Mouse (Mus musculus) embryonic facial prominence, embryonic 15.5 days (tissue): ENCODE data around the gene Rpgrip1l. TPM values are rescaled to one million over a fixed set of nuclear protein-coding genes. Genes with fewer than 3 reads are reported as not detected.

Source experiments
- ATAC-seq: fragments of 200-750 bp; cut with Nextera tagmentation; 2 replicates; pipeline ENCODE4 v1.8.0; 2017; ENCODE audit warnings: low read depth, moderate TSS enrichment; ENCODE audit not compliant: insufficient number of reproducible peaks, low FRiP score, low TSS enrichment
- H3K27ac ChIP-seq: fragments of 300-500 bp; sonication (generic); replicated peaks from 2 replicates; pipeline ENCODE4 v1.5.1; 2015; ENCODE audit warnings: mild to moderate bottlenecking, inconsistent platforms
- H3K27me3 ChIP-seq: fragments of 300-500 bp; sonication (generic); 2 replicates; pipeline ENCODE4 v1.6.1; 2015; ENCODE audit warnings: inconsistent platforms
- H3K36me3 ChIP-seq: fragments of 300-500 bp; sonication (generic); 2 replicates; pipeline ENCODE4 v1.6.1; 2015; ENCODE audit warnings: mild to moderate bottlenecking, inconsistent platforms
- H3K4me1 ChIP-seq: fragments of 300-500 bp; sonication (generic); 2 replicates; pipeline ENCODE4 v1.6.1; 2015; ENCODE audit warnings: inconsistent platforms
- H3K4me2 ChIP-seq: fragments of 300-500 bp; sonication (generic); replicated peaks from 2 replicates; pipeline ENCODE4 v1.6.1; 2015; ENCODE audit warnings: mild to moderate bottlenecking, inconsistent platforms
- H3K4me3 ChIP-seq: fragments of 300-500 bp; sonication (generic); replicated peaks from 2 replicates; pipeline ENCODE4 v1.5.1; 2015; ENCODE audit warnings: mild to moderate bottlenecking, inconsistent platforms
- H3K9ac ChIP-seq: fragments of 300-500 bp; sonication (generic); 2 replicates; pipeline ENCODE4 v1.6.1; 2015; ENCODE audit warnings: inconsistent platforms
- H3K9me3 ChIP-seq: fragments of 300-500 bp; sonication (generic); replicated peaks from 2 replicates; pipeline ENCODE4 v1.6.1; 2016; ENCODE audit warnings: inconsistent platforms
- WGBS: fragments of 180-500 bp; shearing (Covaris S2); methylation state at CpG from one replicate; pipeline ENCODE4 v1.1.7; 2015; 5-methylcytosine and 5-hydroxymethylcytosine counted together
- polyA plus RNA-seq: library from polyadenylated mRNA; unstranded; fragments of >200 nt; fragmentation: Nextera tagmentation; extraction: Ambion mirVana; gene quantifications from 2 replicates; pipeline ENCODE4 v1.2.1, GENCODE M21; 2015

Gene Rpgrip1l
- polyA plus RNA-seq, 1 experiment from 2014 or later, result 14.8 TPM

DNA sequence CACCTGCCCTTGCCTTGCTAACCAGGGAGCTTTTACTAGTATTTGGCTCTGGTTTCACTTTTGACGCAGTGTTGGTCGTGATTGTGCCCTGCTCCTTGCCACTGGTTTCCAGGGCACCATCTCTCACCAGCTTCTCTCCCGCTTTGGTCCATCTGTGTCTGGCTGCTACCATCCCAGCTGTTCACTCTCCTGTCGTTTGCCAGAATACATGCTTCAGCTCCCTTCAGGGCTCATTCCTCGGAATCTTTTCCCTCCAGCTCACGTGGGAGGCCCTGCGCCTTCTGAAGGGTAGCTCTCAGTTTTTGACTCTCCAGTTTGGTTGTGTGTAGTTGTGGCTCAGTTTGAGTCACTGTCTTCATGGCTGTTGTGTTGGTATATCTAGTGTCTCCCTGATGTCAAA lies 37.6 kb upstream of the Rpgrip1l start:
- Histone ChIP-seq H3K36me3 (peaks cover 4% of the 10 kb centered on the region; the same call in 1 of the 2 replicates), H3K4me3 (no peak overlapping the region), H3K4me1 (peaks cover 16% of the 10 kb centered on the region), H3K27me3 (no peaks in the 10 kb centered on the region), H3K4me2 (no peak overlapping the region), H3K27ac (no peak overlapping the region), H3K9ac (no peak overlapping the region), H3K9me3 (no peaks in the 10 kb centered on the region)
- 52% methylated on average over 7 of the region's 7 CpGs for WGBS
- no peak for ATAC-seq

DNA sequence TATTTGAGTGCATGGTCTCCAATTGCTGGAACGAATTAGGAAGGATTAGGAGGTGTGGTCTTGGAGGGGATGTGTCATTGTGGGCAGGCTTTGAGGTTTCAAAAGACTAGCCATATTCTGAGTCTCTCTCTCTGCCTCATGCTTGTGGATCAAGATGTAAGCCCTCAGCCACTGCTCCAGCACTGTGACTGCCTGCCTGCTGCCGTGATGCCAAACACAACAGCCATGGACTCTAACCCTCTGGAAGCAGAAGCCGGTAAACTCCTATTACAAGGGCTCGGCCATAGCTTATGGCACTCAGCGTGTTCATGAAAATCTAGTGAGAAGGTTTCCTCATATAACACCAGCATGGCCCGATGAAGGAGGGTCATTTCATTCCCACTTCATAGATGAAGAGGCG lies 36.8 kb upstream of the Rpgrip1l start:
- Histone ChIP-seq H3K4me3 (no peak overlapping the region), H3K36me3 (peaks cover 4% of the 10 kb centered on the region; the same call in 1 of the 2 replicates), H3K27me3 (no peaks in the 10 kb centered on the region), H3K4me1 (peaks cover 8% of the 10 kb centered on the region), H3K4me2 (no peak overlapping the region), H3K27ac (no peak overlapping the region), H3K9me3 (no peaks in the 10 kb centered on the region), H3K9ac (no peak overlapping the region)
- 91% methylated on average over 7 of the region's 7 CpGs for WGBS
- ATAC-seq, result no peak

DNA sequence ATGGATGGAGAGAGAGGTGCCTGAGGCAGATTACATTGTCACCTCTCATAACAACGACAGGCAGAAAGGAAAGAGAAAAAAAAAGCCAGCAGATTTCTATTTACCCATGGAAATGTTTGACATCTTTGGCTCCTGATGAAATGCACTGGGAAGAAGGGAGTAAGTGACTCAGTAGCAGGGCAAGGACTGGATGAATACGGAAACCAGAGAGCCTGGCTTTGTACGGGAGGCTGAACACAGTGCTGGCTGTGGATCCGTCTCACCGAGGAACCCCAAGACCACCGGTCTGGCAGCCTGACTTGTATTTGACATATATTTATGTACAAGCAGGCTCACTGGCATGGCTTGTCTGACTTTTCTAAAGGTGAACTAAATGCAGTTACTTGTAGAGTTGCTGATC lies 34.5 kb upstream of the Rpgrip1l start:
- no peak overlapping the region for H3K4me2 ChIP-seq
- 55% methylated on average over 6 of the region's 6 CpGs for WGBS
- H3K4me3 ChIP-seq, result no peak overlapping the region
- no peak overlapping the region for H3K9ac ChIP-seq
- H3K9me3 ChIP-seq, result no peaks in the 10 kb centered on the region
- no peak for ATAC-seq
- H3K27me3 ChIP-seq, result no peaks in the 10 kb centered on the region
- H3K27ac ChIP-seq, result no peak overlapping the region
- peaks cover 7% of the 10 kb centered on the region; the same call in 1 of the 2 replicates for H3K4me1 ChIP-seq
- peaks cover 4% of the 10 kb centered on the region; the same call in 1 of the 2 replicates for H3K36me3 ChIP-seq

DNA sequence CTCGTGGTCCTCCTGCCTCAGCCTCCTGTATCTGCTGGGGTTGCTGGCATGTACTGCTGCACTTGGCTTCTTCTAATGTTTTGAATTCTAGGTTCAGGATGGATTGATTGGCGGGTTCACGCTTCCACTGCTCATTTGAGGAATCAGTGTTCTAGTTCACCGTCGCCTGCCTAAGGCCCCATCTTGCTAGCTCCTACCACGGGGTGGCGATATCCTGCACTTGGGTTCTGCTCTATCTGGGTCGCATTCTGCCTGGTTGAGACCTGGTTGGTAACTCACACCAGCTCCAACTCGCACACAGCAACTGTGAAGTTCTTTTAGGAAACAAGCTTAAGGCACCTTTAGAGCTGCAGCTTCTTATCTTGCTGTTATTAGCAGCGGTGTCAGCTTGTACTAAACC lies 34.1 kb upstream of the Rpgrip1l start:
- WGBS, result 83% methylated on average over 10 of the region's 10 CpGs
- H3K4me3 ChIP-seq, result no peak overlapping the region
- no peak overlapping the region for H3K9ac ChIP-seq
- H3K36me3 ChIP-seq, result peaks cover 4% of the 10 kb centered on the region; the same call in 1 of the 2 replicates
- H3K27ac ChIP-seq, result no peak overlapping the region
- no peaks in the 10 kb centered on the region for H3K27me3 ChIP-seq
- no peak overlapping the region for H3K4me2 ChIP-seq
- H3K4me1 ChIP-seq, result peaks cover 7% of the 10 kb centered on the region; the same call in 1 of the 2 replicates
- ATAC-seq, result no peak
- no peaks in the 10 kb centered on the region for H3K9me3 ChIP-seq

DNA sequence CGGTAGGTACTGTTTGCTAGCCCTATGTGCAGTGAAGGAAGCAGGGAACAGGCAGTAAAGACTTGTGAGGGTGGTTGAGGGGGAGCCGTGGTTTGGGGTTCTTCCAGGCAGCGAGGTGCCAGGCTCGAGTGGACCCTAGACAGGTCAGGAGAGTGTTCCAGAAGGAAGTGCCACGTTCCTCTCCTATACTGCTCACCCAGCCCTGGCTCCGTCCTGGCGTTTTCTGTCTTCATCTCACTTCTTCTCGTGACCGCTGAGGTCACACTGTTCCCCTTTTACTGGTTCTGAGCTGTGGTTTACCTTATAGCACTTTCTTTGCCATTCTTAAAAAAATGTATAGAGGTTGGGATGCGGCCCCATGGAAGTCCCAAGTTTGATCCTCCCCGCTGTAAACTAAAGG lies 31.6 kb upstream of the Rpgrip1l start:
- ATAC-seq, result no peak
- 0 out of 2 replicates have a peak, but pooled peaks cover 3% of the 10 kb centered on the region for H3K36me3 ChIP-seq
- no peak overlapping the region for H3K4me2 ChIP-seq
- WGBS, result 90% methylated on average over 11 of the region's 11 CpGs
- H3K27me3 ChIP-seq, result no peaks in the 10 kb centered on the region
- no peak overlapping the region for H3K4me3 ChIP-seq
- H3K4me1 ChIP-seq, result peaks cover 8% of the 10 kb centered on the region
- no peak overlapping the region for H3K9ac ChIP-seq
- H3K27ac ChIP-seq, result no peak overlapping the region
- H3K9me3 ChIP-seq, result no peaks in the 10 kb centered on the region

DNA sequence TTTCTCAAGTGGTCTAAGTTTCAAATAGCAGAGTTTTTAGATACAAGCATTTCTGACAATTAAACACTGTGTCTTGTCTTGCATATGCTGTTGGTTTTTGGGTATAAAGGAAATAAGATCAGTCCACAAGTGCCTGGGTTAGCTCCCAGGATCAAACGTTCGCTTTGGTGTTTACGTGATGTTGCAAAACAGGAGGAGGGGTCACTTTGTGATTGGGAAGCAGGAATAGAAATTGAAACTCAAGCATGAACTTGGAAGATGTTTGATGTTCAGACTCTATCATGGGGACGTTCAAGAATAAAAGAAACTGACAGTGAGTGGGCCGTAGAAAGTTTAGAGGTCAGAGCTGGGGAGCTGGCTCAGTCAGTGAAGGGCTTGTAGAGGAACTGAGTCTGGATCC lies 29.7 kb upstream of the Rpgrip1l start:
- Histone ChIP-seq H3K27me3 (no peaks in the 10 kb centered on the region), H3K4me2 (no peak overlapping the region), H3K4me1 (peaks cover 13% of the 10 kb centered on the region), H3K9me3 (no peaks in the 10 kb centered on the region), H3K36me3 (0 out of 2 replicates have a peak, but pooled peaks cover 3% of the 10 kb centered on the region), H3K4me3 (no peak overlapping the region), H3K9ac (no peak overlapping the region), H3K27ac (no peak overlapping the region)
- ATAC-seq, result no peak
- 75% methylated on average over 5 of the region's 5 CpGs for WGBS

DNA sequence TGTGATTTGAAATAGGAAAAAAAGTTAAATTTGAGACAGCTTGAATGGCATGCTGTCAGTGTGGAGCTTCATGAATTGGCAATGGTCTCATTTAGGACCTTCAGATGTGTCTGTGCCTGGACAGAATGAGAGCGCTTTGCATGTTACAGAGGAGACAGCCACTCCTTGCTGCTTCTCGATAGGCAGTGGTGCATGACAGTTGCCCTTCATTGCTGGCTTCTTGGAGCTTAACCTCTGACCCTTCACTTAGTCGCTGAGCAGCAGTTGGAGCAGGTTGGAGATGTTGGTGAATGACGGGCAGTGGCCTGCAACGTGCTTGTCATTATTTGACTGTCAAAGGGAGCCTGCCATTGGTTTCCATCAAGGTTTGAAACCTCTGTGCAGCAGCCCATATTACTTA lies 29.1 kb upstream of the Rpgrip1l start:
- no peak for ATAC-seq
- Histone ChIP-seq H3K9me3 (no peaks in the 10 kb centered on the region), H3K4me3 (no peak overlapping the region), H3K27me3 (no peaks in the 10 kb centered on the region), H3K4me2 (no peak overlapping the region), H3K4me1 (peaks cover 13% of the 10 kb centered on the region), H3K27ac (no peak overlapping the region), H3K36me3 (0 out of 2 replicates have a peak, but pooled peaks cover 3% of the 10 kb centered on the region), H3K9ac (no peak overlapping the region)
- 44% methylated on average over 5 of the region's 5 CpGs for WGBS

DNA sequence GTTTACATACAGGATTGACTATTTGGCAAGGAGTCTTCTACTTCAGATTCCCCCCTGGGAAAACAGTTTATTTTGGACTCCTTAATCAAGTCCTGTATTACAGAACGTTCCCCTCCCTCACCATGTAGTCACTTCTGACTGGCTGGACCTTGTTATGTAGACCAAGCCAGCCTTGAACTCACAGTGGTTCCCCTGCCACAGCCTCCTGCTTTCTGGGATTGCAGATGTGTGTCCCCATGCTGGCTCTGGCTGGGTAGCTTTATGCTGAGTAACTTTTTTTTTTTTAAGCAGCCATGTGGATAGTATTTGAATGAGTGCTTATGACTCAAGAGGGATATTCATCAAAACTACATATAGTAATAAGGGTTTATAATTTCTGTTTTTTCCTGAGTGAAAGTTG lies 27.7 kb upstream of the Rpgrip1l start:
- Histone ChIP-seq H3K4me1 (peaks cover 13% of the 10 kb centered on the region), H3K36me3 (0 out of 2 replicates have a peak, but pooled peaks cover 3% of the 10 kb centered on the region), H3K4me3 (no peak overlapping the region), H3K27me3 (no peaks in the 10 kb centered on the region), H3K9me3 (no peaks in the 10 kb centered on the region), H3K9ac (no peak overlapping the region), H3K4me2 (no peak overlapping the region), H3K27ac (no peak overlapping the region)
- ATAC-seq, result no peak
- WGBS, result 38% methylated on average over 1 of the region's 1 CpGs

DNA sequence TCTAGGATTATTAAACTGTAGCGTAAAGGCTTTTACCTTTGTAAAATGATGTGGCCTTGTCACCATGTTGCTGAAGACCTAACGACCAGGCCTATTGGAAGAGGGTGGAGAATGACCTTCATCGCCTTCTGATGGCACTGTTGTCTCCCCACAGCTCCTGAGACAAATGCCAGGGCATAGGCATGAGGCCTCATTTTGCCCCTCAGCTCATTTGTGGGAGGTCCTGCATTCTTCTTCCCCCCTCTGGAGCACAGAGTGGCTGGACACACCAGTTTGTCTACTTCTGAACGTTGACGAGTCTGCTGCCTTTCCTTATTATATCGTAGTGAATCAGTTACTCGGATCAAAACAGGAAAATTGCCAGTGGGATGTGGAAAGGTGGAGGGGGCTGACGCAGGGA lies 26.6 kb upstream of the Rpgrip1l start:
- no peaks in the 10 kb centered on the region for H3K27me3 ChIP-seq
- no peak overlapping the region for H3K4me2 ChIP-seq
- ATAC-seq, result no peak
- no peak overlapping the region for H3K9ac ChIP-seq
- 0 out of 2 replicates have a peak, but pooled peaks cover 3% of the 10 kb centered on the region for H3K36me3 ChIP-seq
- H3K9me3 ChIP-seq, result no peaks in the 10 kb centered on the region
- 68% methylated on average over 8 of the region's 8 CpGs for WGBS
- no peak overlapping the region for H3K4me3 ChIP-seq
- H3K4me1 ChIP-seq, result peaks cover 13% of the 10 kb centered on the region
- H3K27ac ChIP-seq, result no peak overlapping the region; the same call in 1 of the 2 replicates

DNA sequence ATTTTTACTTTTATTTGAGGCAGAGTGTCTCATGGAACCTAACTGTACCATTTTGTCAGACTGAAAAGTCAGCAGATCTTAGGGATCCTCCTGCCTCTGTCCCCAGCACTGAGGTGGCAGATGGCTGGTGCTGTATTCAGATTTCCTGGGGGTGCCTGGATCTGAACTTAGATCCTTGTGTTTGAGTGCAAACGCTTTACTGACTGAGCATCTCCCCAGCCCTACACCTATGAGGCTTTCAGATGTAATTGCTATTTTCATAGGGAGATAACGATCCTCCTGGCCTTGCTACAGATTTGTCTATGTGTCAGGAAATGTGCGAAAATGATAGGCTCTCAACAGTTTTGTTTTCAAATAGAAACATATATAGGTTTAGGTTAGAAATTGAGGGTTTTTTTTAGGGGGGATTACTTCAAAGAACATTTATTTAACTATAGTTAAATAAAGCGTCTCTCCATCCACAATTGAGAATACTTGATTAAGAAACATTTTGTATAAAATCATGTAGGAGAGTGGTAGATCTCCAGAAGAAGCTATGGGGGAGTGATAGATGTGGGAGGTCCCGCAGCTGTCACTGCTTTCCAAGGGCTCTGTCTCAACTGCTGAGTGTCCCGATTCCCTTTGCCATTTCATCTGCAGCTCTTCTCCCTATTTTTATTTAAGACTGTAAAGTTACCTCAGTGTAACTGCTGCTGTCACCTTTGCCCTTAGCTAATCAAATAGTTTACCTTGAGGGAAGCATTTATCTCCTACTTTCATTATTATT lies 25.5 kb upstream of the Rpgrip1l start:
- no peaks in the 10 kb centered on the region for H3K27me3 ChIP-seq
- no peak overlapping the region for H3K4me2 ChIP-seq
- no peak overlapping the region for H3K27ac ChIP-seq
- no peaks in the 10 kb centered on the region for H3K9me3 ChIP-seq
- WGBS, result 86% methylated on average over 6 of the region's 6 CpGs
- H3K4me1 ChIP-seq, result peaks cover 13% of the 10 kb centered on the region
- no peak overlapping the region for H3K4me3 ChIP-seq
- H3K36me3 ChIP-seq, result 0 out of 2 replicates have a peak, but pooled peaks cover 3% of the 10 kb centered on the region
- no peak overlapping the region for H3K9ac ChIP-seq
- ATAC-seq, result no peak

DNA sequence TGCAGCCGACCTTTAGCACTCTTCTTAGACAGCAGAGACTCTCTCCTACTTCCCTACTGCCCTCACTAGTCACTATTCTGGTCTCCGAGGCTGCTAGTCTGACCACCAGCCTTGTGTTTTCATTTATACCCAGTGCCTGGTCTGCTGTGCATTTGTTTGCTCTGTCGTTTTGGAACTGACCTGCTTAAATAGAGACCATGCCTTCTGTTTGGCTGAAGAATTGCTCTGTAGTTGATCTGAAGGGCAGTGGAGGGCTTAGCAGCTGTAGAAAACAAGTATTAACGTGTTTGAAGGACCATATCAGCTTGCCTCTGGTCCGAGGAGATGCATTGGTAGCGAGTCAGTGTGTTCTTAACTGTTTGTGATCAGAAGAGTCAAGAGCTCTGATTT lies 16.4 kb upstream of the Rpgrip1l start:
- Histone ChIP-seq H3K9me3 (no peaks in the 10 kb centered on the region), H3K27me3 (no peaks in the 10 kb centered on the region), H3K4me2 (0 out of 2 replicates have a peak overlapping the region, but pooled peaks have one; percentile 8), H3K4me1 (peaks cover 39% of the 10 kb centered on the region), H3K27ac (peak overlapping the region; percentile 1; the same call in 1 of the 2 replicates), H3K36me3 (peaks cover 5% of the 10 kb centered on the region), H3K9ac (no peak overlapping the region), H3K4me3 (no peak overlapping the region)
- ATAC-seq, result no peak
- WGBS, result 25% methylated on average over 6 of the region's 6 CpGs

DNA sequence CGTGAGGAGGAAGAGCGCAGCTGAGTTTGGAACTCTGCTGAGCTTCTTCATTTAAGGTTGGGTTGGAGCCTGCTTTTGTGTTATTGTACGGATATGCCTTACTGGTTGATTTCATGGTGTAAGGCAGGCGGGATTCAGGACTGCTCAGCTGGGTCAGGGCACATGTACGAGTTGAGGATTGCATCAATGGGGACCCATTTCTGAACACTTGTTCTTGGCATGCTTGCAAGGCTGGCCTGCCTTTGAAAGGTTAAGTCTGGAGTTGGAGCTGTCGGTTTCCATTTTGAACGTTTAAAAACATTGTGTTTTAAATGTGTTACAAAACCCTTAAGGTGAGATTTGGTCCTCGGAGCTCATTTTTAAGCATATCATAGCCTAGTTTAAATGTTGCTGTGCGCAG lies 16.0 kb upstream of the Rpgrip1l start:
- 64% methylated on average over 9 of the region's 9 CpGs for WGBS
- peaks cover 41% of the 10 kb centered on the region for H3K4me1 ChIP-seq
- no peak overlapping the region for H3K4me3 ChIP-seq
- no peaks in the 10 kb centered on the region for H3K27me3 ChIP-seq
- H3K9ac ChIP-seq, result no peak overlapping the region
- ATAC-seq, result no peak
- H3K4me2 ChIP-seq, result no peak overlapping the region
- H3K36me3 ChIP-seq, result peaks cover 5% of the 10 kb centered on the region
- H3K27ac ChIP-seq, result peak overlapping the region; percentile 1; the same call in 1 of the 2 replicates
- no peaks in the 10 kb centered on the region for H3K9me3 ChIP-seq
